In the genomic region with DNA sequence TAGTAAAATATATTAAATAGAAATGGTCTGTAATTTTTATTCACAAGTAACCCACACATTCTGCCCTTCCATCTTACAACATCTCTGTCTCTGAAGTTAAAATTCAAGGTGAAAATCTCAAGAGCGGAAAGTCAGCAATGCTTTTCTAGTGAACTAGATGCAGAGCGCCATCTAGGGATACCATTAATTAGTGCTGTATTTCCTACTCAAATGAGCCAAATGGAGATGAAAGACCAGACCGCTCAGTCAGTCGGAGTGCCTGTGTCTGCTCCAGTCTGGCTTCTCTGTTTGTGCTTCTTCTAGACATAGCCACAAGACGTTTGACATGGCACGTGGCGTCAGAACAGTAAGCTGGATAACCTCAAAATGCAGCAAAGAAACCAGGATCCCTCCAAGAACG, we compare ENCODE assay signal across 8 mouse cellular contexts. TPM values are rescaled to one million over a fixed set of nuclear protein-coding genes. Genes with fewer than 3 reads are reported as not detected.
DNase-seq lines count a peak whose midpoint lies in the region; ATAC-seq and TF ChIP-seq lines count a peak whose summit lies in the region.
"Had no signal": no experiment of that assay in that cellular context is flagged by ENCODE, and none has a peak within 500 bp of the region (broad histone marks: within the 10 kb centered on the region; RNA-seq: fewer than 3 reads in every experiment).

No protein-coding gene starts in this region.

- H3K4me1 ChIP-seq in liver, postnatal 0 days (ENCODE audit: insufficient read depth): no peaks in the 10 kb centered on the region
- no peaks in the 10 kb centered on the region for H3K4me1 ChIP-seq in liver, embryonic 12.5 days
- H3K4me1 ChIP-seq in hindbrain, postnatal 0 days (ENCODE audit: insufficient read depth, low read length): no peaks in the 10 kb centered on the region
- H3K4me1 ChIP-seq in lung, embryonic 14.5 days (ENCODE audit: insufficient read depth): peaks cover 3% of the 10 kb centered on the region
- H3K4me1 ChIP-seq: midbrain, embryonic 12.5 days had no signal

- 29% methylated on average over 8 of the region's 8 CpGs for WGBS in liver, postnatal 0 days (ENCODE audit: insufficient replicate concordance)
- WGBS in liver, embryonic 12.5 days (ENCODE audit: insufficient replicate concordance): 32% methylated on average over 8 of the region's 8 CpGs
- WGBS in hindbrain, postnatal 0 days: 35% methylated on average over 8 of the region's 8 CpGs
- 27% methylated on average over 8 of the region's 8 CpGs for WGBS in lung, embryonic 14.5 days

- TF ChIP-seq EP300 in liver, postnatal 0 days (IDR thresholded peaks at IDR 0.05; ENCODE audit: low read depth): no peak

- no peaks in the 10 kb centered on the region for H3K9me3 ChIP-seq in liver, postnatal 0 days (ENCODE audit: low read length)
- no peaks in the 10 kb centered on the region for H3K9me3 ChIP-seq in liver, embryonic 12.5 days (replicated peaks)
- no peaks in the 10 kb centered on the region for H3K9me3 ChIP-seq in hindbrain, postnatal 0 days (ENCODE audit: low read length)
- no peaks in the 10 kb centered on the region for H3K9me3 ChIP-seq in lung, embryonic 14.5 days (ENCODE audit: low read depth, low read length)
- H3K9me3 ChIP-seq: midbrain, embryonic 12.5 days had no signal

- H3K9ac ChIP-seq in liver, postnatal 0 days (replicated peaks): no peak overlapping the region
- no peak overlapping the region for H3K9ac ChIP-seq in liver, embryonic 12.5 days
- no peak overlapping the region for H3K9ac ChIP-seq in hindbrain, postnatal 0 days (replicated peaks; ENCODE audit: low read length)
- H3K9ac ChIP-seq in lung, embryonic 14.5 days: no peak overlapping the region
- H3K9ac ChIP-seq: midbrain, embryonic 12.5 days had no signal

- H3K27ac ChIP-seq in liver, postnatal 0 days (ENCODE audit: low read depth): no peak overlapping the region
- H3K27ac ChIP-seq in liver, embryonic 12.5 days: no peak overlapping the region
- H3K27ac ChIP-seq in hindbrain, postnatal 0 days: no peak overlapping the region
- no peak overlapping the region for H3K27ac ChIP-seq in lung, embryonic 14.5 days (ENCODE audit: low read depth)
- H3K27ac ChIP-seq: midbrain, embryonic 12.5 days had no signal

- no peaks in the 10 kb centered on the region for H3K27me3 ChIP-seq in liver, postnatal 0 days (ENCODE audit: insufficient read depth, low read length)
- H3K27me3 ChIP-seq in liver, embryonic 12.5 days (replicated peaks): no peaks in the 10 kb centered on the region
- no peaks in the 10 kb centered on the region for H3K27me3 ChIP-seq in hindbrain, postnatal 0 days (ENCODE audit: insufficient read depth, low read length)
- no peaks in the 10 kb centered on the region for H3K27me3 ChIP-seq in lung, embryonic 14.5 days (ENCODE audit: insufficient read depth, low read length)

- no peaks in the 10 kb centered on the region for H3K36me3 ChIP-seq in liver, postnatal 0 days (replicated peaks; ENCODE audit: insufficient read depth, low read length)
- H3K36me3 ChIP-seq in liver, embryonic 12.5 days: no peaks in the 10 kb centered on the region
- no peaks in the 10 kb centered on the region for H3K36me3 ChIP-seq in hindbrain, postnatal 0 days (ENCODE audit: insufficient read depth, low read length)
- H3K36me3 ChIP-seq in lung, embryonic 14.5 days (ENCODE audit: insufficient read depth): no peaks in the 10 kb centered on the region
- H3K36me3 ChIP-seq: midbrain, embryonic 12.5 days had no signal

- no peak for ATAC-seq in liver, postnatal 0 days
- no peak for ATAC-seq in liver, embryonic 12.5 days
- ATAC-seq in hindbrain, postnatal 0 days: peak; percentile 51; the same call in 1 of the 2 replicates
- ATAC-seq in lung, embryonic 14.5 days (ENCODE audit: insufficient read depth): peak; percentile 65; the same call in 1 of the 2 replicates

- H3K4me2 ChIP-seq in liver, postnatal 0 days (ENCODE audit: low read depth, low read length): no peak overlapping the region
- H3K4me2 ChIP-seq in liver, embryonic 12.5 days: no peak overlapping the region
- H3K4me2 ChIP-seq in hindbrain, postnatal 0 days (ENCODE audit: low read depth, low read length): no peak overlapping the region
- H3K4me2 ChIP-seq in lung, embryonic 14.5 days: no peak overlapping the region
- H3K4me2 ChIP-seq: midbrain, embryonic 12.5 days had no signal

- TF ChIP-seq CTCF in liver, postnatal 0 days (IDR thresholded peaks at IDR 0.05; ENCODE audit: low read depth): peak; percentile 60
- TF ChIP-seq CTCF in hindbrain, postnatal 0 days (IDR thresholded peaks at IDR 0.05; ENCODE audit: low read depth): peak; percentile 76
- TF ChIP-seq CTCF in lung, embryonic 14.5 days (IDR thresholded peaks at IDR 0.05; ENCODE audit: low read depth): peak; percentile 76

- DNase-seq in liver, postnatal 0 days: no peak
- peak; percentile 41 for DNase-seq in NIH3T3 (ENCODE audit: low read depth)
- peak; percentile 72 to 76 for DNase-seq in cerebellum, postnatal 14 days
- peak; percentile 87 for DNase-seq in hindbrain, postnatal 0 days (ENCODE audit: low spot score)
- DNase-seq in lung, embryonic 14.5 days: peak; percentile 93
- peak; percentile 12 to 16 for DNase-seq in right cerebral cortex, postnatal 36 days (ENCODE audit: low spot score in 2 of 2)

- H3K4me3 ChIP-seq in liver, postnatal 0 days (ENCODE audit: low read depth, low read length): no peak overlapping the region
- no peak overlapping the region for H3K4me3 ChIP-seq in liver, embryonic 12.5 days
- no peak overlapping the region for H3K4me3 ChIP-seq in hindbrain, postnatal 0 days (ENCODE audit: low read length)
- no peak overlapping the region for H3K4me3 ChIP-seq in lung, embryonic 14.5 days (ENCODE audit: low read depth, low read length)
- H3K4me3 ChIP-seq: midbrain, embryonic 12.5 days had no signal

RNA-seq across cellular contexts. Expression of gene Tnip3, which starts 44.6 kb away (rescaled TPM):
- polyA plus RNA-seq in liver, postnatal 0 days (2015; fragmentation: Nextera tagmentation; extraction: Ambion mirVana): 0.06 TPM in 1 of 2 replicates, not detected in the other
- 0.10 and 0.14 TPM in 2 replicates for polyA plus RNA-seq in liver, embryonic 12.5 days (2016; fragmentation: Nextera tagmentation; extraction: Ambion mirVana)
- total RNA-seq in hindbrain, postnatal 0 days (2014; rRNA removed): not detected in 2 replicates
- polyA plus RNA-seq in hindbrain, postnatal 0 days (2015; fragmentation: Nextera tagmentation; extraction: Ambion mirVana): not detected in 2 replicates
- polyA plus RNA-seq in lung, embryonic 14.5 days (2014; fragmentation: Nextera tagmentation; extraction: Ambion mirVana): 1.0 and 1.1 TPM in 2 replicates
- polyA plus RNA-seq: midbrain, embryonic 12.5 days had no signal

Comparison
In these comparisons a context has a peak if more than half of its experiments do, and no peak if none do; other contexts are left out.
1. ATAC-seq: peak in hindbrain, postnatal 0 days (single experiment) and lung, embryonic 14.5 days (single experiment); none in liver, postnatal 0 days (single experiment) and liver, embryonic 12.5 days (single experiment).
2. Peak in every context shown above with its lines, with median percentiles within 50 percentile points of each other: CTCF ChIP-seq.